Mouse (Mus musculus) limb, embryonic 15.5 days (tissue): Measurements from ENCODE around the gene Fam43a. TPM values are rescaled to one million over a fixed set of nuclear protein-coding genes. Genes with fewer than 3 reads are reported as not detected.

Source experiments
- ATAC-seq: fragments of 200-750 bp; cut with Nextera tagmentation; 2 replicates; pipeline ENCODE4 v1.8.0; 2017; ENCODE audit warnings: low read depth, moderate TSS enrichment; ENCODE audit not compliant: insufficient number of reproducible peaks, low FRiP score, low TSS enrichment
- H3K27ac ChIP-seq: fragments of 300-500 bp; sonication (generic); 2 replicates; pipeline ENCODE4 v1.5.1; 2015; ENCODE audit warnings: moderate library complexity, mild to moderate bottlenecking, inconsistent platforms
- H3K27me3 ChIP-seq: fragments of 300-500 bp; sonication (generic); 2 replicates; pipeline ENCODE4 v1.6.1; 2015; ENCODE audit warnings: inconsistent platforms
- H3K36me3 ChIP-seq: fragments of 300-500 bp; sonication (generic); 2 replicates; pipeline ENCODE4 v1.6.1; 2015; ENCODE audit warnings: inconsistent platforms
- H3K4me1 ChIP-seq: fragments of 300-500 bp; sonication (generic); 2 replicates; pipeline ENCODE4 v1.6.1; 2015; ENCODE audit warnings: inconsistent platforms
- H3K4me2 ChIP-seq: fragments of 300-500 bp; sonication (generic); 2 replicates; pipeline ENCODE4 v1.6.1; 2015; ENCODE audit warnings: mild to moderate bottlenecking, inconsistent platforms
- H3K4me3 ChIP-seq: fragments of 300-500 bp; sonication (generic); 2 replicates; pipeline ENCODE4 v1.5.1; 2015; ENCODE audit warnings: mild to moderate bottlenecking, inconsistent platforms
- H3K9ac ChIP-seq: fragments of 300-500 bp; sonication (generic); 2 replicates; pipeline ENCODE4 v1.6.1; 2015; ENCODE audit warnings: inconsistent platforms
- H3K9me3 ChIP-seq: fragments of 300-500 bp; sonication (generic); 2 replicates; pipeline ENCODE4 v1.6.1; 2016; ENCODE audit warnings: inconsistent platforms
- WGBS: fragments of 180-500 bp; shearing (Covaris S2); methylation state at CpG from one replicate; pipeline ENCODE4 v1.1.7; 2015; 5-methylcytosine and 5-hydroxymethylcytosine counted together
- polyA plus RNA-seq: library from polyadenylated mRNA; unstranded; fragments of >200 nt; fragmentation: Nextera tagmentation; extraction: Ambion mirVana; gene quantifications from 2 replicates; pipeline ENCODE4 v1.2.1, GENCODE M21; 2015

Gene Fam43a
- polyA plus RNA-seq, 1 experiment from 2014 or later = 23.2 TPM

DNA sequence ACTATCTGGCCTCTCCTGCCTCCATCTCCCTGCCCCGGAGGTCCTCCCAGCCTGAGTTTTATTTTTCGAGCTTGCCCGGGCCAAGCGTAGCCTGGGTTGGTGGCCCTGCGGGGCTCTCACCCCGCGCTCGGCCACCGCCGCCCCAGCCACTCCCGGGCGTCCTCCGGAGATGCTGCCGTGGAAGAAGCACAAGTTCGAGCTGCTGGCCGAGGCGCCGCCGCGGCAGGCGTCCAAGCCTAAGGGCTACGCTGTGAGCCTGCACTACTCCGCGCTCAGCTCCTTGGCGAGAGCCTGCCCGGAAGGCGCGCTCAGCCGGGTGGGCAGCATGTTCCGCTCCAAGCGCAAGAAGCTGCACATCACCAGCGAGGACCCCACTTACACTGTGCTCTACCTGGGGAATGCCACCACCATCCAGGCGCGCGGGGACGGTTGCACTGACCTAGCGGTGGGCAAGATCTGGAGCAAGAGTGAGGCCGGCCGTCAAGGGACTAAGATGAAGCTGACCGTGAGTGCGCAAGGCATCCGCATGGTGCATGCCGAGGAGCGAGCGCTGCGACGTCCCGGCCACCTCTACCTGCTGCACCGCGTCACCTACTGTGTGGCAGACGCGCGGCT is 1.0 kb downstream of the Fam43a start:
- H3K4me3 ChIP-seq = peak overlapping the region; percentile 80
- peak overlapping the region; percentile 78 for H3K9ac ChIP-seq
- H3K4me1 ChIP-seq = peaks cover 52% of the 10 kb centered on the region
- H3K4me2 ChIP-seq = peak overlapping the region; percentile 94
- ATAC-seq = no peak
- H3K9me3 ChIP-seq = no peaks in the 10 kb centered on the region
- WGBS = under 1% methylated on average over 53 of the region's 53 CpGs
- H3K36me3 ChIP-seq = no peaks in the 10 kb centered on the region
- peaks cover 42% of the 10 kb centered on the region for H3K27me3 ChIP-seq
- H3K27ac ChIP-seq = peak overlapping the region; percentile 85; the same call in 1 of the 2 replicates

DNA sequence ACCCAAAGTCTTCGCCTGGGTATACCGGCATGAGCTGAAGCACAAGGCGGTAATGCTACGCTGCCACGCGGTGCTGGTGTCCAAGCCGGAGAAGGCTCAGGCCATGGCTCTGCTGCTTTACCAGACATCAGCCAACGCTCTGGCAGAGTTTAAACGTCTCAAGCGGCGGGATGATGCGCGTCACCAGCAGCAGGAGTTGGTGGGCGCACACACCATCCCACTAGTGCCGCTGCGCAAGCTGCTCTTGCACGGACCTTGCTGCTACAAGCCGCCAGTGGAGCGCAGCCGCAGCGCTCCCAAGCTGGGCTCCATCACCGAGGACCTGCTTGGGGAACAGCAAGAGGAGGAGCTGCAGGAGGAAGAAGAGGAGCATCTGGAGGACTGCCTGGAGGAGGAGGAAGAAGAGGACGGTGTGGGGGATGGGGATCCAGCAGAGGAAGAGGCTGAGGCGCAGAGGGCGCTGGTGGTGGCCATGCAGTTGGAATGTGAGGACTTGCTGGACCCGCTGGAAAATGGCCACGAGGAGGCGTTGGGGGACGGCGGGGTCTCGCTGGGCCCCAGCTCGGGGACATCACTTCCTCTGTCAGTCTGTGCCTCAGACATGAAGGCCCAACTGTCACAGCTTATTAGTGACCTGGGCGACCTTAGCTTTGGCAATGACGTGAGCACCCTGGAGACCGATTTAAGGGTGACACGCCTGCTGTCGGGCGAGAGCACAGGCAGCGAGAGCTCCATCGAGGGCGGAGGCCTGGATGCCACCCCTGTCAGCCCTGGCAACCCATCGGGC is 1.7 kb downstream of the Fam43a start:
- 12% methylated on average over 42 of the region's 42 CpGs for WGBS
- Histone ChIP-seq H3K27me3 (peaks cover 37% of the 10 kb centered on the region), H3K4me1 (peaks cover 54% of the 10 kb centered on the region), H3K4me2 (peak overlapping the region; percentile 94), H3K9ac (peak overlapping the region; percentile 78; the same call in 1 of the 2 replicates), H3K9me3 (no peaks in the 10 kb centered on the region), H3K4me3 (peak overlapping the region; percentile 80), H3K36me3 (no peaks in the 10 kb centered on the region), H3K27ac (peak overlapping the region; percentile 58)
- ATAC-seq = no peak

DNA sequence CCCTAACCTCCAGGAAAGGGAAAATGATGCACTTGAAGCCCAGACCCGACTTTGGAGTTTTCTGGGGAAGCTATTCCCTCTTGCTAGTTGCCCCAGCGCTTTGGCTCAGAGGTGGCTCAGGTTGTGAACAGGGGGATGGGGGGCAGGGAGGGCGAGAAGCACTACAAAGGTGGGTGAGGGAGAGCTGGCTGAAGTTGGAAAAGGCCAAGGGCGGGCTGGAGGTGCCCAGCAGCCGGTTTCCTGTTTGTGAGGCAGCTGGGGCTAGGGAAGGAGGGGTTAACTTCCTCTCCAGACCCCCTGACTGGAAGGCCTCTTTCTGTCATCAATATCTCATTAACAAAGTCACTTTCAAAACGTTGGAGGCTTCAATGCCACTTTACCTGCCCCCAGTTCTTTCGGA is 2.4 kb downstream of the Fam43a start:
- Histone ChIP-seq H3K4me2 (peak overlapping the region; percentile 94), H3K4me1 (peaks cover 54% of the 10 kb centered on the region), H3K36me3 (no peaks in the 10 kb centered on the region), H3K9ac (no peak overlapping the region), H3K27ac (peak overlapping the region; percentile 58), H3K9me3 (no peaks in the 10 kb centered on the region), H3K4me3 (peak overlapping the region; percentile 80), H3K27me3 (peaks cover 30% of the 10 kb centered on the region)
- 28% methylated on average over 7 of the region's 7 CpGs for WGBS
- no peak for ATAC-seq

DNA sequence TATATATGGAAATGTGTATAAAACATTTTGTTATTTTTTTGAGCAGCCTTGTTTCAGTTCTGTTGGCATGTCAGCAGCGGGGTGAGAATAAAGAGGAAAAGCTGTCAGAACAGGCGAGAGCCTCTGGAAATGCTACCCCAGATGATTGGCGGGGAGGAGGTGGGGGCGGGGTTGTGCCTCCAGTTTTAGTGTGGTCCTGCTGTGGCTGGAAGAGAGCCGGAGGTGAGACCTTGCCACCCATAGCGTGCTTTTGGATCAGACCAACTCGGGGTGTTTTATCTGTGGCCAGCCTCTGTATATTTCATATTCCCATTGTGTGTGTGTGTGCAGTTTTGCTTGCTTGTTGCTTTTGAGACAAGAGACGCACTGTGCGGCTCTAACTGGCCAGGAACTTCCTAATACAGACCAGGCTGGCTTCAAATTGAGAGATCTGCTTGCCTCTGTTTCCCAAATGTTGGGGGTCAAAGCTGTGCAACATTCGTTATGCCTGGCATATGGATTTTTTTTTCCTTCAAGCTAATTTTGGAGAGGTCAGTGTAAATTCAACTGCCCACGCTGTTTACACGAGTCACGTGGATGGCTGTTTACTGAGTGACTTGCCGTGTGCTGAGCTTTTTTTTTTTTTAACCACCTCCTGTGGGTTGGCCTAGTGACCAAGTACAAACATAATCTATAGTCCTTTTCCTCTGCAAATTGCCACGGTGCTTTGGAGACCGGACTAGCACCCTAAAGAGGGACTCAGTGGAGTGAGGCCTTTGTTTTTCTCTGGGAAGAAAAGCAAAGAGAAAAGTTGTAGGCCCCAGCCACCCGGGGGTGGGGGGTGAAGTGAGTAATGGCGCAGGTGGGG is 3.4 kb downstream of the Fam43a start:
- Histone ChIP-seq H3K4me3 (peak overlapping the region; percentile 80; the same call in 1 of the 2 replicates), H3K9me3 (no peaks in the 10 kb centered on the region), H3K27me3 (peaks cover 21% of the 10 kb centered on the region), H3K9ac (no peak overlapping the region), H3K36me3 (no peaks in the 10 kb centered on the region), H3K4me2 (peak overlapping the region; percentile 27), H3K27ac (peak overlapping the region; percentile 58), H3K4me1 (peaks cover 49% of the 10 kb centered on the region)
- no peak for ATAC-seq
- 31% methylated on average over 18 of the region's 18 CpGs for WGBS

DNA sequence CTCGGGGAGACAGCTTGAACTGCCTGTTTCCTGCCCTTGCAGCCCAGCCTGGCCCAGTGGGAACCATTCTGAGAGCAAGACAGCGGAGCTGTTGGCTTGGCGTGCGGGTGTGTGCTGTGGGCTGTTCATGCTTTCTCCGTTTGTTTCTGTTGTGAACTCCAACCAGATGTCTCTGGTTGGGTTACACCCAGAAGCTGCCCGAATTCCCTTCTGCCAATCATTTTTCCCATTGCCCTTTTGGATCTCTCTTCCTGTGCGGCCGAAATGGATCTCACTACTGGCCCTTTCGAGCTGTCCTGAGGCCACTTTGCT is 4.0 kb downstream of the Fam43a start:
- Histone ChIP-seq H3K4me2 (peak overlapping the region; percentile 8; the same call in 1 of the 2 replicates), H3K36me3 (no peaks in the 10 kb centered on the region), H3K4me3 (no peak overlapping the region), H3K9me3 (no peaks in the 10 kb centered on the region), H3K4me1 (peaks cover 49% of the 10 kb centered on the region), H3K27me3 (peaks cover 18% of the 10 kb centered on the region), H3K27ac (peak overlapping the region; percentile 58), H3K9ac (no peak overlapping the region)
- no peak for ATAC-seq
- 32% methylated on average over 9 of the region's 9 CpGs for WGBS

DNA sequence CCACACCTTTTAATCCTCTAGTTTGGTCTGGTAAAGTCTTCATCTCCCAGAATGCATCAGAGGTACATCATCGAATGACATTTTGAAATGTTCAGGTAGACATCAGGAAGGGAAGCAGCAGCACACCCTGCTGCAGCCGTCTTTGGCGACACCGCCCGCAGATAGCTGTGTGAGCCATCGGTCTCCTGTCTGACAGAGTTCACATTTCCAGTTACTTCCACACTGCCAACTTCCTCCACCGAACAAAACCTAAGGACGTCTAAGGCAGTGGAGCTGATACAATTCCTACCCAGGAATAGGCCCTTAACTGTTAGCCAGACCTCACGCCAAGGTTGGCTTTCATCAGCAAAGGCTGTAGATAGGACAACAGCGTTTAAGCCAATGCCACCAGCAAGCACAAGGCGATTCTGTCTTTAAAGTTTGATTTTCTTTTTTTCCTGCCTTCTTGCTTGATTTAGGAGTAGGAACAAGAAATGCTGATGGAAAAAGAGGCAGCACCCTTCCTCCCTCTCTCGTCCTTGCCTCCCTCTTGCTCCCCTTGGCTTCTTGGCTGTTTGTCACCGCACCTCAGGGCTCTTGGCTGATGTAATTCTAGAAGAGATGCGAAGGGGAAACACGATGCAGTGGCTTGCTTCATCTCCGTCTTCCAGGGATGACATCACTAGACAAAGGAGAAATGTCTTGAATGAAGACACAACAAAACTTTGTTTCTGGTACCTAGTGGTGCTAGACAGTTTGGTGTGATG is 4.7 kb downstream of the Fam43a start:
- H3K4me2 ChIP-seq = no peak overlapping the region
- 70% methylated on average over 16 of the region's 16 CpGs for WGBS
- H3K4me1 ChIP-seq = peaks cover 49% of the 10 kb centered on the region

DNA sequence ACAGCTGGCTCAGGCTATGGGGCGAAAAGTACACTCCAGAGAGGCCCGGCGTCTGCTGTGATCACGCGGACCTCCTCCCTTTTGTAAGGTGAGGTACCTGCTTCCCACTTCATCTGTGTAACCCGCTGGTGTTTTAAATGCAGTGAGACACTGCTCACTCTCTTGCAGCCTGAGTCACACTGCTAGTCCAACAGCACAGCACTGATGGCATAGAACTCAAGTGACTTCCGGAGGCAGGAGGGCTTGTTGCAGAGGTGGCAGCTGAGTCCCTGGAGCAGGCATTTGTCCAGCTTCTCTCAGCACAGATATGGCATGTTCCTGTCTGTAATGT is 5.2 kb downstream of the Fam43a start:
- no peaks in the 10 kb centered on the region for H3K36me3 ChIP-seq
- peaks cover 47% of the 10 kb centered on the region for H3K4me1 ChIP-seq
- 0 out of 2 replicates have a peak overlapping the region, but pooled peaks have one; percentile 22 for H3K27ac ChIP-seq
- peaks cover 16% of the 10 kb centered on the region; the same call in 1 of the 2 replicates for H3K27me3 ChIP-seq
- no peaks in the 10 kb centered on the region for H3K9me3 ChIP-seq
- H3K9ac ChIP-seq = no peak overlapping the region
- ATAC-seq = no peak
- 68% methylated on average over 7 of the region's 7 CpGs for WGBS
- H3K4me2 ChIP-seq = no peak overlapping the region
- H3K4me3 ChIP-seq = no peak overlapping the region

More for the DNA sequence above, 4.7 kb downstream of the Fam43a start:
- Histone ChIP-seq H3K27me3 (peaks cover 16% of the 10 kb centered on the region; the same call in 1 of the 2 replicates), H3K9ac (no peak overlapping the region), H3K9me3 (no peaks in the 10 kb centered on the region), H3K36me3 (no peaks in the 10 kb centered on the region), H3K4me3 (no peak overlapping the region), H3K27ac (0 out of 2 replicates have a peak overlapping the region, but pooled peaks have one; percentile 24)
- no peak for ATAC-seq

DNA sequence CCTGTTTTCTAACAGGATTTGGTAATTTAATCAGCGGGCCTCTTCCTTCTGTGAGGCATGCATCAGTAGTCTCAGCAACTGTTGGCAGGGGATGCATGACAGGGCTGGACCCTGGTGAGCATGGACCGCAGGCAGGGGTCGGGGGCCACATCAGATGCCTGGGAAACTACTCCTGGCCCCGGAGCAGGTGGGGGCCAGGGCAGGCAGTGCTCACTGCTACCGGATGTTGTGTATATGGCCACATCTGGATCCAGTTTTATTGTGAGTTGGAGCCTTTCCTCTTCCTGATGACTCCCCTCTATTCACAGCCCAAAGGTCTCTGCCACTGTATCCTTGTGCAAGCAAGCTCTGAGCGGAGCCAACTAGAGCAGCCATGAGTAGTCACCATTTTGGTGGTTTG is 6.0 kb downstream of the Fam43a start:
- Histone ChIP-seq H3K27me3 (peaks cover 14% of the 10 kb centered on the region; the same call in 1 of the 2 replicates), H3K9ac (no peak overlapping the region), H3K4me1 (peaks cover 43% of the 10 kb centered on the region), H3K9me3 (no peaks in the 10 kb centered on the region), H3K4me2 (no peak overlapping the region), H3K4me3 (no peak overlapping the region), H3K36me3 (no peaks in the 10 kb centered on the region), H3K27ac (no peak overlapping the region)
- ATAC-seq = no peak
- 39% methylated on average over 6 of the region's 6 CpGs for WGBS

DNA sequence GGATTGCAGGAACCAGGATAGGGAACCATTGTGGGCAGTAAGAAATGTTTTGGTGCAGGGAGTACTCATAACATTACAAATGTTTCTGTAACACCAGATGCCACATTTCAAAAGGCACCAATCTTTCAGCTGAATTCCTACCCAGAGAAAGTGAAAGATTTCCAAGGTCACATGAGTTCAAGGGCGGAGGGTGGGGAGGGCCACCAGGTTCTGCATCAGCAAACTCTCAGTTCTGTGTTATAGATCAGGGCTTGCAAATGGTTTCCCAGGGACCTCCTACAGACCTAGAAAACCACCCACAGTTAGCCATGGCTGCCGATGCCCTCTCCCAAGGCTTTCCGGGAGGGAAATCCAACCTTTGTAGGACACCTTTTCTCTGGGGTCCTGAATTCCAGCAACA is 8.3 kb downstream of the Fam43a start:
- Histone ChIP-seq H3K4me1 (peaks cover 23% of the 10 kb centered on the region), H3K4me3 (no peak overlapping the region), H3K9ac (no peak overlapping the region), H3K27me3 (no peaks in the 10 kb centered on the region), H3K27ac (no peak overlapping the region), H3K36me3 (no peaks in the 10 kb centered on the region), H3K4me2 (no peak overlapping the region), H3K9me3 (no peaks in the 10 kb centered on the region)
- WGBS = 92% methylated on average over 3 of the region's 3 CpGs
- no peak for ATAC-seq

DNA sequence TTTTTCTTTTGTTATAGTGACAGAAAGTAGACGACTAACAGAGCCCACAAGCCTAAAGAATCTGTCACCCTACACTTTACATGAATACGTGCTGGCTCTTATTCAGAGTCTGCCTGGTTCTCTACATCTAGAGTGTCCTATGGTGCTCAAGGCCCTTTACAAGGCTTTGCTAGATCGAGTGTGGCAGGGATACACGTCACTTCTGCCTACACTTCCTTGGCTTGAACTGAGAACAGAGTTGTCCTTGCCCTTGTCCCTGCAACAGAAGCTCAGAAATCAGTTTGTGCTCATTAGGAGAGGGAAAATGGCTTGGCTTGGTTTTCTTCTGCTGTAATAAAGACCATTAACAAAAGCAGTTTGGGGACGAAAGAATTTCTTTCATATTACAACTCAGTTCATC is 11.8 kb downstream of the Fam43a start:
- H3K4me1 ChIP-seq = no peaks in the 10 kb centered on the region
- H3K4me2 ChIP-seq = no peak overlapping the region
- no peak overlapping the region for H3K4me3 ChIP-seq
- no peaks in the 10 kb centered on the region for H3K36me3 ChIP-seq
- no peaks in the 10 kb centered on the region for H3K27me3 ChIP-seq
- no peak overlapping the region for H3K27ac ChIP-seq
- no peak overlapping the region for H3K9ac ChIP-seq
- ATAC-seq = no peak
- no peaks in the 10 kb centered on the region for H3K9me3 ChIP-seq
- WGBS = 71% methylated on average over 5 of the region's 5 CpGs

DNA sequence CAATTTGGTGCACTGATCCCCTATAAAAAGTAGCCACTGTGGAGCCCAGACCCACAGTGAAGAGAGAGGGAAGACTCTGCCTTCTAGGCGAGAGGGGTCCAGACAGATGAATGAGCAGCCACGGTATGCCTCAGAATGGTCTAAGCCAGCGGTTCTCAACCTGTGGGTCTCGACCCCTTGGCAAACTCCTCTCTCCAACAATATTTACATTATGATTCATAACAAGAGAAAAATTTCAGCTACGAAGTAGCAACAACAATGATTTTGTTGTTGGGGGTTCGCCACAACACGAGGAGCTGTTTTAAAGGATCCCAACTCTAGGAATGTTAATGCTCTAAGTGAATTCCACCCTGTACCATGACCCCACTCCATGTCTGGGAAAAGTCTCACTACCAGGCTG is 13.6 kb downstream of the Fam43a start:
- WGBS = 72% methylated on average over 7 of the region's 7 CpGs
- ATAC-seq = no peak

More for the DNA sequence above, 13.6 kb downstream of the Fam43a start:
- H3K4me2 ChIP-seq = no peak overlapping the region
- H3K4me1 ChIP-seq = no peaks in the 10 kb centered on the region
- no peaks in the 10 kb centered on the region for H3K9me3 ChIP-seq
- no peak overlapping the region for H3K27ac ChIP-seq
- H3K36me3 ChIP-seq = no peaks in the 10 kb centered on the region
- no peaks in the 10 kb centered on the region for H3K27me3 ChIP-seq
- no peak overlapping the region for H3K9ac ChIP-seq
- no peak overlapping the region for H3K4me3 ChIP-seq
